Mouse (Mus musculus) lung, adult 2 months (tissue): ENCODE data around the gene Rdh19.

Experiments
- CTCF ChIP-seq: fragments of 200-500 bp; IDR thresholded peaks from 2 replicates; pipeline ENCODE4 v1.5.1; 2011; ENCODE audit warnings: mild to moderate bottlenecking, low read length, control low read depth; ENCODE audit not compliant: insufficient read depth
- POLR2A ChIP-seq: fragments of 200-500 bp; IDR thresholded peaks from 2 replicates; pipeline ENCODE4 v1.6.1; 2011; ENCODE audit warnings: low read depth, mild to moderate bottlenecking, control low read depth, low read length, borderline replicate concordance; ENCODE audit errors: extremely low read depth

- TF ChIP-seq POLR2A (no peak), CTCF (no peak)
These were observed 53.4 kb downstream of the Rdh19 start for GRCm38 (mm10) chr10:127903116-127903515.
